Mouse (Mus musculus): ENCODE results near the gene Slc7a5. TPM values are rescaled to one million over a fixed set of nuclear protein-coding genes. Genes with fewer than 3 reads are reported as not detected.
A peak's percentile ranks its signal among the peaks of the same experiment; 100 is the strongest.

Slc7a5 gene
- polyA plus RNA-seq, 1 experiment from 2014 or later: 17.5 TPM

DNA sequence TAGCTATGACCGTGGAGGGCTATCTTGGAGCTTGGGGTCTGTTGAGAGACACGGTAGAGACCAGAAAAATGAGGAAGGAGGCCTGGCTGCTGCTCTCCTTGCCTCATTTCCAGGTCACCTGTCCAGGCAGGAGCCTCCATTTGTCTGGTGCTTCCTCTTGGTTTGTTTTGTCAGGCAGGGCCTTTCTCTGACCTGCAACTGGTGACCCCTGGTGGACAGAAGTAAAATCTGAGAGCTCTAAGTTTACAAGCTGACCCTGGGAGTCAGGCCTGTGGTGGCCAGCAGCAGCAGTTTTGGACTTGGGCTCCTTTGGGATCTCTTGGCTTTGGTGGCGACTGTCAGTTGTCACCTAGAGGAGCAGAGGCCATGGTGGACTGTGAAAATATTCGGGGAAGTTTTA, 27.0 kb upstream of the Slc7a5 start:
- no peak for ATAC-seq (ENCODE audit: insufficient number of reproducible peaks, insufficient read depth, low FRiP score, low TSS enrichment)
- H3K36me3 ChIP-seq: no peaks in the 10 kb centered on the region
- H3K4me2 ChIP-seq (replicated peaks): no peak overlapping the region
- H3K27ac ChIP-seq: no peak overlapping the region
- whole genome bisulfite sequencing: 35% methylated on average over 4 of the region's 4 CpGs
- H3K4me1 ChIP-seq: peaks cover 12% of the 10 kb centered on the region; the same call in 1 of the 2 replicates
- no peak overlapping the region for H3K9ac ChIP-seq
- H3K27me3 ChIP-seq: no peaks in the 10 kb centered on the region
- no peak overlapping the region for H3K4me3 ChIP-seq
- H3K9me3 ChIP-seq: no peaks in the 10 kb centered on the region

DNA sequence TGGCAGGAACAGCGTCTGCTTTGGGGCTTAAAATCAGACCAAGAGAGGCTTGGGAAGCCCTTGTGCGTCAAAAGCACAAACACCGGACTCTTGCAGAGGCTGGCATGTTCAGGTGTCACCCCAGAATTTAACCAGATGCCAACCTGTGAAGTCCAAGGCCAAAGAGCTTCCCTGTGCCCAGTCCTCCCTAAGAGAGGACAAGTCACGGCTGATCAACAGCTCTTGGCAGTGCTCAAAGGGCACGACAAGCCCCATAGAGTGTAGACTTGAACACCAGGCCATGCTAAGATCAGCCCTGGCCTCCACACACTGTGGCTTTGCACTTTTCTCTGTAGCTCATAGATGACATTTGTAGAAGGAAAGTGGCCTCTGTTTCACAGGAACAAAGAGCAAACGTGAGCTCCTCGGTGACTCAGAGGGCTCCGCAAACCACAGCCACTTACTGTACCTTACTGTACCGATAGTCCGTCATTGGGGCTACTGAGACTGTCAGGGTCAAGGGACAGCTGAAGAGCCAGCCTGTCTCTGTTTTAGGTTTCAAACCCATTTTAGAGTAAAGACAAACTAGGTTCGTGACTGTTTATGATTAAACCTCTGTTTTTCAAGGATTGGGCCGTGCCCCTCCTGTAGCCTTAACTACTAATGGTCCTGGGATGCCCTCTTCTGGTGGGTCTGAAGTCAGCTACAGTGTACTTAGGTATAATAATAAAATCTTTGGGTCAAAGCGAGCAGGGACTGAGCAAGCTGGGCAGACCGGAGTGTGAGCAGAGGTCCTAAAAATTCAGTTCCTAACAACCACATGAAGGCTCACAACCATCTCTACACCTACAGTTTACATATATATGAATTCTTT, 25.4 kb upstream of the Slc7a5 start:
- Histone ChIP-seq H3K27ac (no peak overlapping the region), H3K27me3 (no peaks in the 10 kb centered on the region), H3K4me1 (peaks cover 12% of the 10 kb centered on the region; the same call in 1 of the 2 replicates), H3K9me3 (no peaks in the 10 kb centered on the region), H3K36me3 (no peaks in the 10 kb centered on the region), H3K4me3 (no peak overlapping the region), H3K9ac (no peak overlapping the region), H3K4me2 (replicated peaks) (no peak overlapping the region)
- WGBS: 83% methylated on average over 14 of the region's 14 CpGs
- ATAC-seq (ENCODE audit: insufficient number of reproducible peaks, insufficient read depth, low FRiP score, low TSS enrichment): no peak

DNA sequence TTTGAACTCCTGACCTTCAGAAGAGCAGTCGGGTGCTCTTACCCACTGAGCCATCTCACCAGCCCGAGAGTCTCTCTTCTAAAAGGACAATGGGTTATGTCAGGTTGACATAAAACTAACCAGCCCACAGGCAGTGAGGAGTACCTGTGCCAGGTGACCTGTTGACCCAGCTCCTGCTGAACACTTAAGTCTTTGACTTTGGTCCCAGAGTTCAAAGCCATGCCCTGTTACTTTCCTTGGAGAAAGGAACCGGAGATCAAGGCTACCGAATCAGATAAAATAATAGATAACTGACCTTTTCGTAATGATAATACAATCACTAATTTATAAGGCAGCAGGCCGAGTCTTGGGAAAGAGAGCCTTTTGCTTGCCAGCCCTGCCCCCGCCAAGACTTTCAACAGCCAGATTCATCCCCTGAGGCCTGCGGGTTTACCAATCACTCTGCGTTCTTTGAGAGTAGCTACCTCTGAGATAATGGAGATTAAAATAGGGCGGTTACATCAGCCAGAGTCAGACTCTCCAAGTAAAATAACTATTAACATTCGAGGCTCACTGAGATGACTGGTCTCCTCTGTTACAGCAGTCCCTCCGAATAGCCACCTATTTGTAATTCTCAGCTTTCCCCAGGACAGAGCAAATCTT, 24.7 kb upstream of the Slc7a5 start:
- Histone ChIP-seq H3K36me3 (no peaks in the 10 kb centered on the region), H3K9ac (no peak overlapping the region), H3K27me3 (no peaks in the 10 kb centered on the region), H3K9me3 (no peaks in the 10 kb centered on the region), H3K4me2 (replicated peaks) (no peak overlapping the region), H3K4me1 (peaks cover 12% of the 10 kb centered on the region; the same call in 1 of the 2 replicates), H3K27ac (no peak overlapping the region), H3K4me3 (no peak overlapping the region)
- ATAC-seq (ENCODE audit: insufficient number of reproducible peaks, insufficient read depth, low FRiP score, low TSS enrichment): no peak
- 73% methylated on average over 12 of the region's 12 CpGs for WGBS

DNA sequence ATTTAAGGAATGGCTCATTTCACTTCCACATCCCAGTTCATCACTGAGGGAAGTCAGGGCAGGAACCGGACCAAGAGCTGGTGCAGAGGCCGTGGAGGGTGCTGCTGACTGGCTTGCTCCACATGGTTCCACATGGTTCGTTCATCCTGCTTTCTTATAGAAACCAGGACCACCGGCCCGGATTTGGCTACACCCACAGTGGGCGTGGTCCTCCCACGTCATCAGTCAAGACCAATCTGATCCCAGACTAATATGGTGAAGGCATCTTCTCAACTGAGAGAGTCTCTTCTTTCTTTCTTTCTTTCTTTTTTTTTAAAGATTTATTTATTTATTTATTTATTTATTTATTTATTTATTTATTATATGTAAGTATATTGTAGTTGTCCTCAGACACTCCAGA, 24.1 kb upstream of the Slc7a5 start:
- Histone ChIP-seq H3K36me3 (no peaks in the 10 kb centered on the region), H3K9me3 (no peaks in the 10 kb centered on the region), H3K27me3 (no peaks in the 10 kb centered on the region), H3K4me2 (replicated peaks) (no peak overlapping the region), H3K9ac (no peak overlapping the region), H3K27ac (no peak overlapping the region), H3K4me3 (no peak overlapping the region), H3K4me1 (peaks cover 12% of the 10 kb centered on the region; the same call in 1 of the 2 replicates)
- no peak for ATAC-seq (ENCODE audit: insufficient number of reproducible peaks, insufficient read depth, low FRiP score, low TSS enrichment)
- 81% methylated on average over 7 of the region's 7 CpGs for WGBS

GRCm38 (mm10) chr8:121930047-121930446, 22.6 kb upstream of the Slc7a5 start:
- 77% methylated on average over 4 of the region's 4 CpGs for WGBS
- no peaks in the 10 kb centered on the region for H3K36me3 ChIP-seq
- H3K9ac ChIP-seq: no peak overlapping the region
- H3K4me2 ChIP-seq (replicated peaks): no peak overlapping the region
- no peaks in the 10 kb centered on the region for H3K9me3 ChIP-seq
- no peak overlapping the region for H3K4me3 ChIP-seq
- ATAC-seq (ENCODE audit: insufficient number of reproducible peaks, insufficient read depth, low FRiP score, low TSS enrichment): no peak
- H3K27ac ChIP-seq: no peak overlapping the region
- H3K4me1 ChIP-seq: peaks cover 8% of the 10 kb centered on the region; the same call in 1 of the 2 replicates
- no peaks in the 10 kb centered on the region for H3K27me3 ChIP-seq

DNA sequence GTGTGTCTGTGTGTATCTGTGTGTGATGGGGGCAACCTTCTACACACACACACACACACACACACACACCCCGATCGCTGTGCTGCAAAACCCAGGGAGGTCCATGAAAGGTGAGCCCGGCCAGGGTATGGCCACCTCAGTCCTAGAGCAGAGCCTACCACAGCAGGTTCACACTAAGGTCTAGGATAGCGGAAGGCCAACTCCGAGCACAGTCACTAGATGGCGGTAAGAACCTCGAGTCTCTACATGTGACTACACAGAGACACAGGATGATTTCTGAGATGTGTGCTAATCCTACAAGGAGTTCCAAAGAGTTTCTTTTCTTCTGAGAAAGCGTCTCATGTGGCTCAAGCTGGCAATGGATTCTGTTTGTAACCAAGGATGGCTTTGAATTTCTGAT, 19.8 kb upstream of the Slc7a5 start:
- no peak overlapping the region for H3K4me2 ChIP-seq (replicated peaks)
- H3K4me3 ChIP-seq: no peak overlapping the region
- no peak overlapping the region for H3K27ac ChIP-seq
- H3K36me3 ChIP-seq: no peaks in the 10 kb centered on the region
- H3K9ac ChIP-seq: no peak overlapping the region
- WGBS: 49% methylated on average over 8 of the region's 8 CpGs
- no peaks in the 10 kb centered on the region for H3K9me3 ChIP-seq
- no peaks in the 10 kb centered on the region for H3K4me1 ChIP-seq
- no peak for ATAC-seq (ENCODE audit: insufficient number of reproducible peaks, insufficient read depth, low FRiP score, low TSS enrichment)
- no peaks in the 10 kb centered on the region for H3K27me3 ChIP-seq

DNA sequence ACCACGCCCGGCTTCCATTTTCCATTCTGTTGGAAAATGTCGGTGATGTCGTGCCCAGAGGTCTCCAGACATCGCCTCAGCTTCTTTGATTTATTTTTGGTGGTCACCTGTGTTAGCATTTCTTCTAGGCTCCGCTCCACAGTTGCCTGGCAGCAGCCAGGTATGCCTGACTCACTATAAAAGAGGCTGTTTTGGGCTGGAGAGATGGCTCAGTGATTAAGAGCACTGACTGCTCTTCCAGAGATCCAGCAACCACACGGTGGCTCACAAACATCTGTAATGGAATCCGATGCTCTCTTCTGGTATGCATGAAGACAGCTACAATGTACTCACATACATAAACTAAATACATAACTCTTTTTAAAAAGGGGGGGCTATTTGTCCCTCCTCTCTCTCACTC, 18.8 kb upstream of the Slc7a5 start:
- Histone ChIP-seq H3K4me3 (no peak overlapping the region), H3K4me1 (peaks cover 5% of the 10 kb centered on the region; the same call in 1 of the 2 replicates), H3K36me3 (no peaks in the 10 kb centered on the region), H3K9ac (no peak overlapping the region), H3K4me2 (replicated peaks) (no peak overlapping the region), H3K9me3 (no peaks in the 10 kb centered on the region), H3K27ac (no peak overlapping the region), H3K27me3 (no peaks in the 10 kb centered on the region)
- WGBS: 67% methylated on average over 8 of the region's 8 CpGs
- ATAC-seq (ENCODE audit: insufficient number of reproducible peaks, insufficient read depth, low FRiP score, low TSS enrichment): no peak

- ATAC-seq (ENCODE audit: insufficient number of reproducible peaks, insufficient read depth, low FRiP score, low TSS enrichment): no peak
- Histone ChIP-seq H3K27ac (no peak overlapping the region), H3K27me3 (no peaks in the 10 kb centered on the region), H3K4me2 (replicated peaks) (no peak overlapping the region), H3K9ac (no peak overlapping the region), H3K4me3 (no peak overlapping the region), H3K4me1 (peaks cover 5% of the 10 kb centered on the region; the same call in 1 of the 2 replicates), H3K9me3 (no peaks in the 10 kb centered on the region), H3K36me3 (no peaks in the 10 kb centered on the region)
- 30% methylated on average over 10 of the region's 10 CpGs for WGBS
These were observed 18.1 kb upstream of the Slc7a5 start for GRCm38 (mm10) chr8:121925624-121926023.

- no peak overlapping the region for H3K27ac ChIP-seq
- no peak overlapping the region for H3K9ac ChIP-seq
- no peak for ATAC-seq (ENCODE audit: insufficient number of reproducible peaks, insufficient read depth, low FRiP score, low TSS enrichment)
- H3K4me2 ChIP-seq (replicated peaks): no peak overlapping the region
- H3K36me3 ChIP-seq: no peaks in the 10 kb centered on the region
- no peak overlapping the region for H3K4me3 ChIP-seq
- H3K9me3 ChIP-seq: no peaks in the 10 kb centered on the region
- 77% methylated on average over 5 of the region's 5 CpGs for WGBS
- H3K4me1 ChIP-seq: peaks cover 8% of the 10 kb centered on the region; the same call in 1 of the 2 replicates
- H3K27me3 ChIP-seq: no peaks in the 10 kb centered on the region
These were observed 17.2 kb upstream of the Slc7a5 start for GRCm38 (mm10) chr8:121924681-121925080.

- no peak overlapping the region for H3K27ac ChIP-seq
- no peaks in the 10 kb centered on the region for H3K36me3 ChIP-seq
- H3K9me3 ChIP-seq: no peaks in the 10 kb centered on the region
- 56% methylated on average over 8 of the region's 8 CpGs for WGBS
- H3K4me3 ChIP-seq: no peak overlapping the region
- no peak overlapping the region for H3K9ac ChIP-seq
- H3K27me3 ChIP-seq: no peaks in the 10 kb centered on the region
- peaks cover 10% of the 10 kb centered on the region; the same call in 1 of the 2 replicates for H3K4me1 ChIP-seq
- no peak overlapping the region for H3K4me2 ChIP-seq (replicated peaks)
- no peak for ATAC-seq (ENCODE audit: insufficient number of reproducible peaks, insufficient read depth, low FRiP score, low TSS enrichment)
These were observed 14.6 kb upstream of the Slc7a5 start for GRCm38 (mm10) chr8:121922101-121922500.

DNA sequence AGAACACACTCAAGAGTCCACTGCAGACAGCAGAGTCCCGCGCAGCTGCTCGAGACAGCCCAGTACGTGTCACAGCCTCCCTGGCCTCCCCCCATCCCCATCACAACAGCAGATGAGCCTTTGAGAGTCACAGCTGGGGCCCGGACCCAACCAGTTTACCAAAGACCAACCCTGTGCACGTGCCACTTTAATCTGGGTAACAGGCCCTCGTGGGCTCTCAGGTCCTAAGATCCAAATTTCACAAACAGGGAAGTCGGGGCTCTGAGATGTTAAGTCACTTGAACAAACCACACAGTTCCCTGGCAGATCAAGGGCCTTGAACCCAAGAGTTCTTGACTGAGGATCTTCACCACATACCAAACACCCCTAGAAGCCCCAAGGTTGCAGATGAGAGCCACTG, 14.1 kb upstream of the Slc7a5 start:
- Histone ChIP-seq H3K4me3 (no peak overlapping the region), H3K4me1 (peaks cover 10% of the 10 kb centered on the region; the same call in 1 of the 2 replicates), H3K9me3 (no peaks in the 10 kb centered on the region), H3K9ac (no peak overlapping the region), H3K4me2 (replicated peaks) (no peak overlapping the region), H3K36me3 (no peaks in the 10 kb centered on the region), H3K27me3 (no peaks in the 10 kb centered on the region), H3K27ac (no peak overlapping the region)
- ATAC-seq (ENCODE audit: insufficient number of reproducible peaks, insufficient read depth, low FRiP score, low TSS enrichment): no peak
- WGBS: 79% methylated on average over 8 of the region's 8 CpGs

GRCm38 (mm10) chr8:121919731-121920130, 12.2 kb upstream of the Slc7a5 start:
- H3K4me1 ChIP-seq: peaks cover 10% of the 10 kb centered on the region; the same call in 1 of the 2 replicates

More at GRCm38 (mm10) chr8:121919731-121920130, 12.2 kb upstream of the Slc7a5 start:
- Histone ChIP-seq H3K27ac (no peak overlapping the region), H3K36me3 (no peaks in the 10 kb centered on the region), H3K4me2 (replicated peaks) (no peak overlapping the region), H3K9me3 (no peaks in the 10 kb centered on the region), H3K9ac (no peak overlapping the region), H3K4me3 (no peak overlapping the region), H3K27me3 (no peaks in the 10 kb centered on the region)
- 0 out of 2 replicates have a peak, but pooled peaks have one; percentile 49 for ATAC-seq (ENCODE audit: insufficient number of reproducible peaks, insufficient read depth, low FRiP score, low TSS enrichment)
- 38% methylated on average over 3 of the region's 3 CpGs for WGBS

Data from embryonic facial prominence, embryonic 12.5 days (tissue).